Mouse (Mus musculus): ENCODE measurements at regions not wholly inside any gene's neighbourhood (a gene's known extent, or its start where the extent isn't known, plus 50 kb on each side); places are given as distances from the start of the nearest gene placed in this dataset.
A peak's percentile ranks its signal among the peaks of the same experiment; 100 is the strongest.

GRCm38 (mm10) chr17:9357572-9358159 is 64.2 kb upstream of the Gm17728 start:
- Histone ChIP-seq H3K27ac (no peak overlapping the region), H3K4me3 (no peak overlapping the region), H3K27me3 (replicated peaks) (no peaks in the 10 kb centered on the region), H3K9me3 (no peaks in the 10 kb centered on the region), H3K4me1 (peaks cover 6% of the 10 kb centered on the region), H3K4me2 (replicated peaks) (no peak overlapping the region), H3K9ac (no peak overlapping the region), H3K36me3 (no peaks in the 10 kb centered on the region)
- 54% methylated on average over 5 of the region's 5 CpGs for WGBS
- 0 out of 2 replicates have a peak, but pooled peaks have one; percentile 37 for ATAC-seq (ENCODE audit: low FRiP score, low read depth)
